Mouse (Mus musculus) CH12.LX (cell line): ENCODE measurements at regions not wholly inside any gene's neighbourhood (a gene's known extent, or its start where the extent isn't known, plus 50 kb on each side); places are given as distances from the start of the nearest gene placed in this dataset.
A peak's percentile ranks its signal among the peaks of the same experiment; 100 is the strongest.

ENCODE experiments used
- CHD2 ChIP-seq: IDR thresholded peaks from 2 replicates; pipeline ENCODE4 v1.6.1; 2011; ENCODE audit warnings: low read length, improper control_type of control experiment
- CTCF ChIP-seq, 2 experiments: IDR thresholded peaks in 1 of 2; conservative IDR thresholded peaks in 1 of 2; 2 replicates each; pipeline ENCODE4 v1.5.1; 2011 to 2012; ENCODE audit warnings: low read depth in 2 of 2, low read length in 2 of 2, improper control_type of control experiment in 1 of 2, inconsistent platforms in 1 of 2, mild to moderate bottlenecking in 1 of 2, moderate library complexity in 1 of 2
- EP300 ChIP-seq: IDR thresholded peaks from 2 replicates; pipeline ENCODE4 v1.6.1; 2011; ENCODE audit warnings: low read length, improper control_type of control experiment
- MAX ChIP-seq: IDR thresholded peaks from 2 replicates; pipeline ENCODE4 v1.6.1; 2011; ENCODE audit warnings: low read length, improper control_type of control experiment
- MEF2A ChIP-seq: IDR thresholded peaks from 2 replicates; pipeline ENCODE4 v1.6.1; 2014; ENCODE audit warnings: low read depth, mild to moderate bottlenecking, inconsistent platforms, low read length, improper control_type of control experiment, borderline replicate concordance
- POLR2A ChIP-seq: IDR thresholded peaks from 2 replicates; pipeline ENCODE4 v1.6.1; 2011; ENCODE audit warnings: low read depth, mild to moderate bottlenecking, improper control_type of control experiment, low read length
- SMC3 ChIP-seq: IDR thresholded peaks from 2 replicates; pipeline ENCODE4 v1.6.1; 2011; ENCODE audit warnings: low read depth, low read length, improper control_type of control experiment
- TBP ChIP-seq: conservative IDR thresholded peaks from 2 replicates; pipeline ENCODE4 v1.6.1; 2011; ENCODE audit warnings: low read depth, low read length, improper control_type of control experiment
- UBTF ChIP-seq: IDR thresholded peaks from 2 replicates; pipeline ENCODE4 v1.6.1; 2012; ENCODE audit warnings: low read depth, mild to moderate bottlenecking, inconsistent platforms, low read length, improper control_type of control experiment, moderate library complexity

- TF ChIP-seq SMC3 (no peak), POLR2A (no peak), CTCF (conservative IDR thresholded peaks at IDR 0.05 in 1 of 2, IDR thresholded peaks at IDR 0.05 in 1 of 2; ENCODE audit: low read depth in 2 of 2, low read length in 2 of 2) (no peak), EP300 (peak; percentile 40; the same call in 1 of the 2 replicates), CHD2 (no peak), MAX (no peak), TBP (no peak), UBTF (no peak), MEF2A (no peak)
Observed at GRCm38 (mm10) chr19:33040991-33041390, 283.7 kb downstream of the Pten start.
